Mouse (Mus musculus) urinary bladder, postnatal 36 days (tissue): ENCODE results near the gene Wdfy3.
"Not testable (repeated sequence)": the region's sequence is repeated elsewhere in the genome, so short reads cannot be mapped to it uniquely, and the experiment has no call there.

Source experiments
- DNase-seq, 2 experiments: peaks; one replicate each; pipeline ENCODE4 v3.0.0; 2022; ENCODE audit warnings: low spot score in 2 of 2, mixed read lengths in 1 of 2

Wdfy3 gene

GRCm38 (mm10) chr5:102069767-102070413 is at the start of gene Wdfy3:
Wdfy3 (minus strand) TSS chr5:102069921.
- DNase-seq = peak; percentile 78 to 90

- no peak for DNase-seq
Measured at GRCm38 (mm10) chr5:102113009-102113408, 43.3 kb upstream of the Wdfy3 start.

GRCm38 (mm10) chr5:102112034-102112433 is 42.3 kb upstream of the Wdfy3 start:
- DNase-seq = no peak

- DNase-seq = no peak
Measured at GRCm38 (mm10) chr5:102110031-102110430, 40.3 kb upstream of the Wdfy3 start.

GRCm38 (mm10) chr5:102105919-102106318 is 36.2 kb upstream of the Wdfy3 start:
- DNase-seq = no peak

- not testable (repeated sequence) for DNase-seq
Measured at GRCm38 (mm10) chr5:102101815-102102214, 32.1 kb upstream of the Wdfy3 start.

- DNase-seq = no peak
Measured at GRCm38 (mm10) chr5:102100246-102101241, 30.8 kb upstream of the Wdfy3 start.

- DNase-seq = no peak
Measured at GRCm38 (mm10) chr5:102095576-102095975, 25.9 kb upstream of the Wdfy3 start.

- no peak for DNase-seq
Measured at GRCm38 (mm10) chr5:102090686-102091085, 21.0 kb upstream of the Wdfy3 start.

- no peak for DNase-seq
Measured at GRCm38 (mm10) chr5:102084737-102085705, 15.3 kb upstream of the Wdfy3 start.

GRCm38 (mm10) chr5:102074086-102074485 is 4.4 kb upstream of the Wdfy3 start:
- DNase-seq = peak; percentile 45 to 53

- DNase-seq = no peak
Measured at GRCm38 (mm10) chr5:102072057-102072456, 2.3 kb upstream of the Wdfy3 start.

GRCm38 (mm10) chr5:102071241-102071640 is 1.5 kb upstream of the Wdfy3 start:
- DNase-seq = no peak

- DNase-seq = no peak
Measured at GRCm38 (mm10) chr5:102070788-102071187, 1.1 kb upstream of the Wdfy3 start.

GRCm38 (mm10) chr5:102070414-102070768 is 670 bp upstream of the Wdfy3 start:
- DNase-seq = peak in 1 of 2 experiments; percentile 25

- peak; percentile 43 to 48 for DNase-seq
Measured at GRCm38 (mm10) chr5:102069051-102069766, 512 bp downstream of the Wdfy3 start.

- DNase-seq = no peak
Measured at GRCm38 (mm10) chr5:102066458-102066857, 3.3 kb downstream of the Wdfy3 start.

GRCm38 (mm10) chr5:102063013-102063752 is 6.5 kb downstream of the Wdfy3 start:
- no peak for DNase-seq

GRCm38 (mm10) chr5:102061816-102062215 is 7.9 kb downstream of the Wdfy3 start:
- DNase-seq = no peak

- DNase-seq = peak in 1 of 2 experiments; percentile 29
Measured at GRCm38 (mm10) chr5:102055946-102056345, 13.8 kb downstream of the Wdfy3 start.
